Mouse (Mus musculus) megakaryocyte-erythroid progenitor cell, adult 5-6 weeks (primary cell): ENCODE measurements around the gene Lhx8. TPM values are rescaled to one million over a fixed set of nuclear protein-coding genes. Genes with fewer than 3 reads are reported as not detected.

Source experiments
- ATAC-seq: replicated peaks from 2 replicates; pipeline ENCODE4 v1.8.0; 2016; ENCODE audit warnings: mild to moderate bottlenecking, inconsistent platforms; ENCODE audit not compliant: severe bottlenecking, poor library complexity, low FRiP score, low TSS enrichment
- total RNA-seq, 2 experiments: library from RNA; stranded (forward) in 1 of 2; stranded (reverse) in 1 of 2; fragments of 200-1000, 215-1000 nt in 1 of 2; fragments of >200 nt in 1 of 2; fragmentation: Nextera tagmentation in 1 of 2; gene quantifications; 2 replicates each; pipeline ENCODE4 v1.2.3; 2014 to 2017

The Lhx8 gene
- total RNA-seq, 2 experiments from 2014 or later, result not detected

DNA sequence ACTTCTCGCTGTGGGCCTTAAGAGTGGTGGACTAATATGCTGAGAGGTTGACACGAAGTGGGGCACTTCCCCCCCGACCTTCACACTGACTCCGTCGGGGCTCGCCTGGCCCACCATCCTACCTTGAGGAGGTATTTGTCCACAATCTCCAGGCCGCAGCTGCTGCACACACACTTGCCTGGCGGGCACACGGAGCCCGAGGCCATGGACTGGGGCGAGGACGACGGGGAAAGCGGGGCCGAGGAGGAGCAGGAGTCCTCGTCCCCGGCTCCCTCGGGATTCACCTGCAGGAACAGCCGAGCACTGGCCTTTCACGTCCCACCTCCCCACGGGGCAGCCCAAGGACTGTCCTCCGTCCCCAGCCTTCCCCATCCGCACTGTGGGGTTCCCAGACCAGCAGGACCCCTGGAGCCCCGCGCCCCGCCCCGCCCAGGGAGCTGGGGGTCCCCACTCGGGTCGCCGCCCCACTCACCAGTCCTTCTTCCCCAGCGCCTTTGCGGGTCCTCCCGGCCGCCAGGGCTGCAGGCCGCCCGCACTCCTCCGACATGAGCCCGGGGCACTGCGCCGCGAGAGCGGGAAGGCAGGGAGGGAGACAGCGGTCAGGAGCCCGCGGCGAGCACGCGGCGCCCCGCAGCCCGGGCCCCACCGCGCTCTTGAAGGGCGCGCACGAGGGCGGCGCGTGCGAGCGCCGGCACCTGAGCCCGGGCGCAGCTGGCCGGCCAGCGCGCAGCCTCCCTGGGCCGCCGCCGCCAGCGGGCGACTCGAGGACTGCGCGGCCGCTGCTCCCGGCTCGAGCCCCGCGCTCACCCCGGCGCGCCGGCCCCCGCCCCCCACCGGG lies 2.4 kb downstream of the Lhx8 start:
- no peak for ATAC-seq

GRCm38 (mm10) chr3:154327110-154327882 lies 3.2 kb downstream of the Lhx8 start:
- ATAC-seq, result no peak

GRCm38 (mm10) chr3:154321921-154322574 lies 8.4 kb downstream of the Lhx8 start:
- ATAC-seq, result no peak

DNA sequence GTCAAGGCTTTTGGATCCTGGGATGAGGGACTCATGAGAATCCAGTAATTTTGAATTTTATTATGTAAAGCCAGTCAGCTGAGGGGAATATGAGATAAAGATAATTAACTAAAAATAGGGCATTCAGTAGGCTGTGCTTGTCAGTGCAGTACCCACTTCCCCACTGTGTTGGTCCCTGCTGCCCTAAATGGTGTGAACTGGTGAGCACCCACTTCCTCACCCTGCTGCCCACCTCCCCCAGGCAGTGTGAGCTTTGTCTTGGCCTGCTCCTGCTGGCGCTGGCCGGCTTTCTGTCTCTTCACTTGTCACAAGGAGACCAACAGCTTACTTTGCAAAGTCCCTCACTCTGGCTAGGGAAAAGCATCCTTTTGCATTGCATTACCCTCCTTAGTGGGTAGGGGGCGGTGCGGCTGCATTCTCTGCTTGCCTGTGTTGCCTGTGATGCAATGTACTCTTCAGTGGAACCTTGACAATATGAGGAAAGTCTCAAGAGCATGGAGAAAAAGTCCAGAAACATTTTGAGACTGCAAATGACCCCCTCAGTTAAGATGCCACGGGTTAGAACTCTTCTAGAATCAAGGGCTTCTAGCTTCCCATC lies 12.7 kb downstream of the Lhx8 start:
- peak; percentile 70 for ATAC-seq

GRCm38 (mm10) chr3:154305163-154305884 lies 25.1 kb downstream of the Lhx8 start:
- no peak for ATAC-seq

- no peak for ATAC-seq
These were observed 29.4 kb downstream of the Lhx8 start for GRCm38 (mm10) chr3:154301102-154301501.

DNA sequence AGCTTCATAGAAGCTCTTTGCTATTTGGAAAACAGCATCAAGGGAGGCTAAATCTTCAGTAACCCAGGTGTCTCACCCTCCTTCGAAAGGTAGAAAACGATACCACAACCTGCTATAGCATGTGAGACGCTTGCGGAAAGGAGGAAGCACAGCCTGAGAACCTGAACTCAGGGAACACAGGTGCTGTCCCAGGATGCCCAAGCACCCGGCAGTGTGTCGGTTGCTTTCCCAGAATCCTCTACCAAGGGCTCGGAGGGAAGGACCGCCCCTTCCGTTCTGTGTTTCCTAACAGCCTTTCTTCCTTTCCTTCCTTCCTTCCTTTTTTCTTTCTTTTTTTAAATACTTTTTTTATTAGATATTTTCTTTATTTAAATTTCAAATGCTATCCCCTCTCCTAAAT lies 30.5 kb downstream of the Lhx8 start:
- no peak for ATAC-seq

DNA sequence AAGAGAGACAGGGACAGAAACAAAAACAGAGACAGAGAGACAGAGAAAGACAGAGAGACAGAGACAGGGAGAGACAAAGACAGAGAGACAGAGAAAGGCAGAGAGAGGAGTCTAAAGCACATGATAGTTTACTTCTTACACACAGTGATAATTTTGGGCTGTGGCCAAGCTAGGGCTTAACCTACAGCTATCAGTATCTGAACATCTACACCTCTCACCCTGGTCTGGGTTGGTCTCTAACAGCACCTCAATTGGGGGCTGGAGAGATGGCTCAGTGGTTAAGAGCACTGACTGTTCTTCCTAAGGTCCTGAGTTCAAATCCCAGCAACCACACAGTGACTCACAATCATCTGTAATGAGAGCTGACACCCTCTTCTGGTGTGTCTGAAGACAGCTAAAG lies 32.0 kb downstream of the Lhx8 start:
- no peak for ATAC-seq

GRCm38 (mm10) chr3:154297499-154297898 lies 33.0 kb downstream of the Lhx8 start:
- no peak; the same call in 1 of the 2 replicates for ATAC-seq

DNA sequence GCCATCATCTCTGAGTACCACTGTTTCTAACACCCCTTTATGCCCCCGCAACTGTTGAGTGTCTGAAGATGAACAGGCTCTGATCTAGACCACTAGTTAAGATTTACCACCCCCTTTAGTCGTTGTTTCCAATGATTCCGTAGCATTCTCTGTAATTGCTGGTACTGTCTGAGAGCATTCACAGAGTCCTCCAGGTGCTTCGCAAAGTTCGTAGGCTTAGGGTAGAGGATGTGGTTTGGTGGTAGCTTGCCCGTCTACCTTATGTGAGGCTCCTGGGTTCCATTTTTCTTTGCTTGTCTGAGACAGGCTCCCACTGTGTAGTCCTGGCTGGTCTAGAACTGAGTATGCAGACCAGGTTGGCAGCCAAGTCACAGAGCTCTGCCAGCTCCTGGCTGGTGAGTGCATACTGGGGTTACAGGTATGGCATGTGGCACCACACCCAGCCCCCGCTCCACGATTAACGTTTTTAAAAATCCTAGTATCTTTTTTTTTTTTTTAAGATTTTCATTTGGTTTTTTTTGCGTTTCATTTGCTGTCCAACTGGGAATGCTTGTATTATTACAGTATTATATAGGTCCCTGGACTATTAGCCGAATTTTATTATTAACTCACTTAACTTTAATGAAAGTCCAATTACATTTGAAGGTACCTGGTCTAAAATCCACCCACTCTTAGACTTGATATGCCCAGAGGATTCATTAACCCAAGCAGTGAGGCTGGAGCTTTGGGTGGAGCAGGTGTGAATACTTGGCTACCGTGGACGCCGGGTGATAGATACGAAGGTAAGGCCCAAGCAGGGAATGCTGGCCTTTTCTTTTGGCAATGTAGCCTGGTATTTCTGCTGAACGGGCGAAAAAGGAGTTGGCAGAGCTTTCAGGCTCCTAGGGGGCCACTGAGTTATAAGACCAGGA lies 35.3 kb downstream of the Lhx8 start:
- ATAC-seq, result no peak

GRCm38 (mm10) chr3:154293839-154294490 lies 36.5 kb downstream of the Lhx8 start:
- ATAC-seq, result no peak

DNA sequence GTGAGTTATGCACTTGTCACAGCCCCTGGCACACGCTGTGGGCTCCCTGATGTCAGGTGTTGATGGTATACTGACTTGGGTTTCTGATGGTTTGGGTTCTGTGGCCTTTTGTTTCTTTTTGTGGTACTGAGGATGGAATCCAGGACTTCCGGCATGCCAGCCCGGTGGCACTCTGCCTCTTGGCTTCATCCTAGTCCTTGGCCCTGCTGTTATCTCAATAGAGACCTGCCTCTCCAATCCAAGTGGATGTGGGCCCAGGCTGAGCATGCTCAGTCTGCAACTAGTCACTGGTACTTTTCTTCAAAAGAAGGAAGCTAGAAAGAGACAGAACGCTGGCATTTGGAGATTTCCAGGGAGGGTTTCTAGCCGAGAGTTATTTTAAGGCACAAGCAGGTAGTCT lies 38.3 kb downstream of the Lhx8 start:
- no peak for ATAC-seq

DNA sequence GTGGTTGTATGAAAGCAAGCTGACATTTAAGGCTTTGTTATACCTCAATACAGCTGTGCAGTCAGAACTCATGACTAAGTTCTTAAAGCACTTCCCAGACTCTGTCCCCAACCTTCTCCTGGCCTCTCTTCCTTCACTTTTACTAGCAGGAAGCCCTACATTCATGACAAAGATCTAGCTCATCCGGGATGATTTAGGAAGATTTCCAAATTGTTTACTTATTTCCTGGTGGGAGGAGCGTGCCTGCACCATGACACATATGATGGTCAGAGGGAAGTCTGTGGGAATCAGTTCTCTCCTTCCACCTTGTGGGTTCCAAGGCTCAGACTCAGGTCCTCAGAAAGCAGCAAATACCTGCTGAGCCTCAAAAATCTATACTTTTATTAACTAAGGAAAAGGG lies 40.1 kb downstream of the Lhx8 start:
- no peak for ATAC-seq

- no peak for ATAC-seq
These were observed 41.9 kb downstream of the Lhx8 start for GRCm38 (mm10) chr3:154288429-154289069.

- ATAC-seq, result no peak
These were observed 43.2 kb downstream of the Lhx8 start for GRCm38 (mm10) chr3:154287217-154287616.

DNA sequence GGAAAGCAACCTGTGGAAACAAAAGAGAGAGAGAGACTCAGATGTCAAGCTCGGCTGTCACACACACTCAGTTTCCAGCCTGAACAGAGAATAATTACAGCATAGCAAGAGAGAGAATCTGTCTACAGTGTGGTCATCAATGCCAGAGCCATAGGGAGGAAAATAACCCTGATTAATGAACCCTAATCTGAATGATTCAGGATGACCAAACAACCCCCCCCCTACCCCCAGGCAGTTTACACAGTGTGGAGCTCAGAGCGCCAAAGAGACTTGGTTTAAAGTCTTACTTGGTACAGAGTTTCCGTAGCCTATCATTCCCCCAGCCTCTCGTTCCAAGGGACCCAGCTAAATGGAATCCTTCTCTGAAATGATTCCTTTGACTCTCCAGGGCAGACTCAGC lies 45.1 kb downstream of the Lhx8 start:
- ATAC-seq, result no peak

DNA sequence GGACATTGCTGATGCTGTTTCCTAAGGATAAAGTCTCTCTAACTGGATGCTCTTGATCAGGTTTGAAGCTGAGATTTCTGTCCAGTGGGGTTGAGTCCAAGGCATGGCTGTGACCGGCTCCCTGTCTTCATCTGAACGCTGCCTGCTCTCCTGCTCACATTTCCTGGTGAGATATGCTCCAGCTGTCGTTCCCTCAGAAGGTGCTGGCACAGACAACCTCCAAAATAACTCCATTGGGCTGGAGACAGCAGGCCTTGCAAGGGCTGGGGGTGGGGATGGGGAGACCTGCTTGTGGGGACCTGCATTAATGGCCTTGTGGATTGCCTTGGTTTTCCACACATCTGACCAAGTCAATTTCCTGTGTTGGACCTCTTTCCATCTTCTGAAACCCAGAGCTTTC lies 46.2 kb downstream of the Lhx8 start:
- no peak for ATAC-seq
